15 mouse cellular contexts compared by ENCODE assay signal in genomic region chr12:49480656-49481055, GRCm38 (mm10).
A peak's percentile ranks its signal among the peaks of the same experiment; 100 is the strongest.
DNase-seq lines count a peak whose midpoint lies in the region; ATAC-seq lines count a peak whose summit lies in the region.
"Had no signal": no experiment of that assay in that cellular context is flagged by ENCODE, and none has a peak within 500 bp of the region (broad histone marks: within the 10 kb centered on the region; RNA-seq: fewer than 3 reads in every experiment).

No protein-coding gene starts in this region.

- H3K9ac ChIP-seq in midbrain, embryonic 11.5 days (ENCODE audit: low read length) = no peak overlapping the region
- no peak overlapping the region for H3K9ac ChIP-seq in midbrain, embryonic 16.5 days (ENCODE audit: low read depth, low read length)
- H3K9ac ChIP-seq in forebrain, embryonic 15.5 days (replicated peaks) = peak overlapping the region; percentile 37
- 0 out of 2 replicates have a peak overlapping the region, but pooled peaks have one; percentile 17 for H3K9ac ChIP-seq in hindbrain, embryonic 16.5 days (ENCODE audit: low read depth, low read length)
- no peak overlapping the region for H3K9ac ChIP-seq in midbrain, embryonic 15.5 days
- H3K9ac ChIP-seq: embryonic facial prominence, embryonic 15.5 days; neural tube, embryonic 12.5 days had no signal

- peaks cover 11% of the 10 kb centered on the region for H3K4me1 ChIP-seq in midbrain, embryonic 11.5 days (ENCODE audit: control insufficient read depth, insufficient read depth, low read length)
- peaks cover 5% of the 10 kb centered on the region for H3K4me1 ChIP-seq in midbrain, embryonic 16.5 days (ENCODE audit: control insufficient read depth, insufficient read depth, low read length)
- peaks cover 22% of the 10 kb centered on the region for H3K4me1 ChIP-seq in forebrain, embryonic 15.5 days
- peaks cover 2% of the 10 kb centered on the region; the same call in 1 of the 2 replicates for H3K4me1 ChIP-seq in hindbrain, embryonic 16.5 days (ENCODE audit: control insufficient read depth, insufficient read depth, low read depth, low read length)
- peaks cover 8% of the 10 kb centered on the region; the same call in 1 of the 2 replicates for H3K4me1 ChIP-seq in midbrain, embryonic 15.5 days
- H3K4me1 ChIP-seq: embryonic facial prominence, embryonic 15.5 days had no signal

- WGBS in midbrain, embryonic 11.5 days = 61% methylated on average over 3 of the region's 3 CpGs
- 36% methylated on average over 3 of the region's 3 CpGs for WGBS in midbrain, embryonic 16.5 days
- 6% methylated on average over 3 of the region's 3 CpGs for WGBS in forebrain, embryonic 15.5 days
- WGBS in hindbrain, embryonic 16.5 days = 36% methylated on average over 3 of the region's 3 CpGs
- 39% methylated on average over 3 of the region's 3 CpGs for WGBS in midbrain, embryonic 15.5 days

- no peak overlapping the region for H3K4me3 ChIP-seq in midbrain, embryonic 11.5 days (ENCODE audit: low read depth, low read length)
- no peak overlapping the region for H3K4me3 ChIP-seq in midbrain, embryonic 16.5 days (ENCODE audit: low read depth, low read length)
- H3K4me3 ChIP-seq in forebrain, embryonic 15.5 days = peak overlapping the region; percentile 15; the same call in 1 of the 2 replicates
- H3K4me3 ChIP-seq in hindbrain, embryonic 16.5 days (ENCODE audit: low read length) = no peak overlapping the region
- no peak overlapping the region for H3K4me3 ChIP-seq in midbrain, embryonic 15.5 days
- H3K4me3 ChIP-seq: embryonic facial prominence, embryonic 15.5 days; neural tube, embryonic 12.5 days had no signal

- peak overlapping the region; percentile 35; the same call in 1 of the 2 replicates for H3K27ac ChIP-seq in midbrain, embryonic 11.5 days (ENCODE audit: low read depth, low read length)
- no peak overlapping the region for H3K27ac ChIP-seq in midbrain, embryonic 16.5 days (ENCODE audit: low read length)
- peak overlapping the region; percentile 90 for H3K27ac ChIP-seq in forebrain, embryonic 15.5 days (replicated peaks)
- H3K27ac ChIP-seq in hindbrain, embryonic 16.5 days (ENCODE audit: low read depth, low read length) = no peak overlapping the region
- no peak overlapping the region for H3K27ac ChIP-seq in midbrain, embryonic 15.5 days
- H3K27ac ChIP-seq: embryonic facial prominence, embryonic 15.5 days; kidney, postnatal 0 days; neural tube, embryonic 12.5 days had no signal

- H3K27me3 ChIP-seq in midbrain, embryonic 11.5 days (ENCODE audit: control insufficient read depth, insufficient read depth, low read length) = no peaks in the 10 kb centered on the region
- no peaks in the 10 kb centered on the region for H3K27me3 ChIP-seq in midbrain, embryonic 16.5 days (ENCODE audit: control insufficient read depth, insufficient read depth, low read depth, low read length)
- H3K27me3 ChIP-seq in forebrain, embryonic 15.5 days = no peaks in the 10 kb centered on the region
- H3K27me3 ChIP-seq in hindbrain, embryonic 16.5 days (replicated peaks; ENCODE audit: control insufficient read depth, insufficient read depth, low read length) = no peaks in the 10 kb centered on the region
- H3K27me3 ChIP-seq in midbrain, embryonic 15.5 days (replicated peaks) = no peaks in the 10 kb centered on the region
- H3K27me3 ChIP-seq: embryonic facial prominence, embryonic 15.5 days; neural tube, embryonic 12.5 days had no signal

- no peaks in the 10 kb centered on the region for H3K36me3 ChIP-seq in midbrain, embryonic 11.5 days (ENCODE audit: control insufficient read depth, insufficient read depth, low read length)
- no peaks in the 10 kb centered on the region for H3K36me3 ChIP-seq in midbrain, embryonic 16.5 days (ENCODE audit: control insufficient read depth, insufficient read depth, low read length)
- H3K36me3 ChIP-seq in forebrain, embryonic 15.5 days = no peaks in the 10 kb centered on the region
- no peaks in the 10 kb centered on the region for H3K36me3 ChIP-seq in hindbrain, embryonic 16.5 days (ENCODE audit: control insufficient read depth, insufficient read depth, low read length)
- H3K36me3 ChIP-seq in midbrain, embryonic 15.5 days (replicated peaks) = no peaks in the 10 kb centered on the region
- H3K36me3 ChIP-seq: embryonic facial prominence, embryonic 15.5 days; neural tube, embryonic 12.5 days had no signal

- no peak overlapping the region for H3K4me2 ChIP-seq in midbrain, embryonic 11.5 days
- H3K4me2 ChIP-seq in midbrain, embryonic 16.5 days (ENCODE audit: low read length) = no peak overlapping the region; the same call in 1 of the 2 replicates
- peak overlapping the region; percentile 42 for H3K4me2 ChIP-seq in forebrain, embryonic 15.5 days (replicated peaks)
- H3K4me2 ChIP-seq in hindbrain, embryonic 16.5 days (ENCODE audit: low read length) = no peak overlapping the region; the same call in 1 of the 2 replicates
- 0 out of 2 replicates have a peak overlapping the region, but pooled peaks have one; percentile 20 for H3K4me2 ChIP-seq in midbrain, embryonic 15.5 days
- H3K4me2 ChIP-seq: embryonic facial prominence, embryonic 15.5 days; neural tube, embryonic 12.5 days had no signal

- ATAC-seq in midbrain, embryonic 11.5 days (ENCODE audit: low FRiP score) = no peak
- ATAC-seq in midbrain, embryonic 16.5 days = no peak
- ATAC-seq in forebrain, embryonic 15.5 days (replicated peaks) = peak; percentile 76
- ATAC-seq in hindbrain, embryonic 16.5 days = no peak
- no peak for ATAC-seq in midbrain, embryonic 15.5 days (replicated peaks)

- no peak for DNase-seq in midbrain, embryonic 11.5 days (ENCODE audit: low spot score, missing footprints)
- DNase-seq in MN1 (ENCODE audit: low spot score) = no peak
- DNase-seq in lung, postnatal 25 days (ENCODE audit: low spot score) = no peak
- no peak for DNase-seq in thymus, postnatal 25 days
- DNase-seq: gastrocnemius, postnatal 25 days; heart, postnatal 10 days; lung, postnatal 4 days; thymus, adult 2 months had no signal

- H3K9me3 ChIP-seq in midbrain, embryonic 11.5 days (ENCODE audit: control insufficient read depth, low read length) = no peaks in the 10 kb centered on the region
- H3K9me3 ChIP-seq in midbrain, embryonic 16.5 days (replicated peaks; ENCODE audit: control insufficient read depth, low read length, poor library complexity, severe bottlenecking) = no peaks in the 10 kb centered on the region
- H3K9me3 ChIP-seq in forebrain, embryonic 15.5 days = no peaks in the 10 kb centered on the region
- no peaks in the 10 kb centered on the region for H3K9me3 ChIP-seq in hindbrain, embryonic 16.5 days (ENCODE audit: control insufficient read depth, low read length)
- H3K9me3 ChIP-seq in midbrain, embryonic 15.5 days = no peaks in the 10 kb centered on the region
- H3K9me3 ChIP-seq: embryonic facial prominence, embryonic 15.5 days; neural tube, embryonic 12.5 days had no signal

Comparison
In these comparisons a context has a peak if more than half of its experiments do, and no peak if none do; other contexts are left out.
1. H3K27ac ChIP-seq: peak in midbrain, embryonic 11.5 days (single experiment) and forebrain, embryonic 15.5 days (single experiment); none in midbrain, embryonic 16.5 days (single experiment), hindbrain, embryonic 16.5 days (single experiment) and midbrain, embryonic 15.5 days (single experiment).
2. H3K4me2 ChIP-seq: peak in forebrain, embryonic 15.5 days (single experiment) and midbrain, embryonic 15.5 days (single experiment); none in midbrain, embryonic 11.5 days (single experiment), midbrain, embryonic 16.5 days (single experiment) and hindbrain, embryonic 16.5 days (single experiment).
3. H3K9ac ChIP-seq: peak in forebrain, embryonic 15.5 days (single experiment) and hindbrain, embryonic 16.5 days (single experiment); none in midbrain, embryonic 11.5 days (single experiment), midbrain, embryonic 16.5 days (single experiment) and midbrain, embryonic 15.5 days (single experiment).